Comparison of ENCODE assay signal across 12 mouse cellular contexts in genomic region chr17:32877471-32878171, GRCm38 (mm10). TPM values are rescaled to one million over a fixed set of nuclear protein-coding genes. Genes with fewer than 3 reads are reported as not detected.
A peak's percentile ranks its signal among the peaks of the same experiment; 100 is the strongest.
DNase-seq lines count a peak whose midpoint lies in the region; ATAC-seq and TF ChIP-seq lines count a peak whose summit lies in the region.
"Had no signal": no experiment of that assay in that cellular context is flagged by ENCODE, and none has a peak within 500 bp of the region (broad histone marks: within the 10 kb centered on the region; RNA-seq: fewer than 3 reads in every experiment).

No protein-coding gene starts in this region.

- DNase-seq in cerebellum, postnatal 10 days = peak; percentile 9 to 10
- no peak for DNase-seq in cerebellum, adult 2 months
- peak; percentile 3 for DNase-seq in kidney, postnatal 0 days (ENCODE audit: low spot score)
- DNase-seq in kidney, adult 2 months = no peak
- DNase-seq in hindlimb bud, embryonic 11.5 days (ENCODE audit: extremely low spot score, low read depth, low spot score) = peak; percentile 20
- DNase-seq in mesoderm, embryonic 11.5 days (ENCODE audit: low read depth, low spot score) = peak; percentile 22
- no peak for DNase-seq in B cell, adult 2 months
- DNase-seq: gastrocnemius, postnatal 10 days; kidney, adult 11 months had no signal

- H3K27me3 ChIP-seq in cerebellum, adult 2 months (ENCODE audit: control insufficient read depth, insufficient read depth, low read length) = no peaks in the 10 kb centered on the region
- H3K27me3 ChIP-seq in kidney, postnatal 0 days (ENCODE audit: insufficient read depth, low read length) = no peaks in the 10 kb centered on the region
- no peaks in the 10 kb centered on the region for H3K27me3 ChIP-seq in kidney, adult 2 months (replicated peaks; ENCODE audit: control insufficient read depth, insufficient read depth, low read length)

- H3K9me3 ChIP-seq in kidney, postnatal 0 days (replicated peaks; ENCODE audit: low read length) = no peaks in the 10 kb centered on the region
- H3K9me3 ChIP-seq: midbrain, embryonic 13.5 days had no signal

- H3K36me3 ChIP-seq in kidney, postnatal 0 days (ENCODE audit: insufficient read depth, low read length) = peaks cover 4% of the 10 kb centered on the region; the same call in 1 of the 2 replicates
- H3K36me3 ChIP-seq in kidney, adult 2 months (ENCODE audit: control insufficient read depth, insufficient read depth, low read length) = peaks cover 3% of the 10 kb centered on the region; the same call in 1 of the 2 replicates

- H3K4me2 ChIP-seq in kidney, postnatal 0 days (ENCODE audit: low read length) = peak overlapping the region; percentile 19
- H3K4me2 ChIP-seq: midbrain, embryonic 13.5 days had no signal

- H3K27ac ChIP-seq in cerebellum, adult 2 months (ENCODE audit: insufficient read depth, low read length) = no peak overlapping the region
- H3K27ac ChIP-seq in kidney, postnatal 0 days = no peak overlapping the region
- no peak overlapping the region for H3K27ac ChIP-seq in kidney, adult 2 months (ENCODE audit: insufficient read depth, low read depth, low read length)
- H3K27ac ChIP-seq: midbrain, embryonic 13.5 days had no signal

- 15% methylated on average over 22 of the region's 22 CpGs for WGBS in cerebellum, adult 2 months
- WGBS in kidney, postnatal 0 days = 8% methylated on average over 22 of the region's 22 CpGs
- WGBS in kidney, adult 2 months = 10% methylated on average over 22 of the region's 22 CpGs

- TF ChIP-seq CTCF in cerebellum, adult 2 months (IDR thresholded peaks at IDR 0.05; ENCODE audit: borderline replicate concordance, insufficient read depth, low read depth, low read length) = no peak
- TF ChIP-seq CTCF in kidney, postnatal 0 days (IDR thresholded peaks at IDR 0.05; ENCODE audit: low read depth) = no peak
- no peak for TF ChIP-seq CTCF in kidney, adult 2 months (conservative IDR thresholded peaks at IDR 0.05; ENCODE audit: insufficient read depth, insufficient read length, low read depth, low read length)

- H3K4me1 ChIP-seq in cerebellum, adult 2 months (ENCODE audit: control insufficient read depth, insufficient read depth, low read length) = peaks cover 3% of the 10 kb centered on the region; the same call in 1 of the 2 replicates
- H3K4me1 ChIP-seq in kidney, postnatal 0 days (replicated peaks; ENCODE audit: insufficient read depth, low read length) = no peaks in the 10 kb centered on the region
- H3K4me1 ChIP-seq in kidney, adult 2 months (ENCODE audit: control insufficient read depth, insufficient read depth, low read length) = no peaks in the 10 kb centered on the region
- H3K4me1 ChIP-seq: midbrain, embryonic 13.5 days had no signal

- TF ChIP-seq POLR2A in cerebellum, adult 2 months (IDR thresholded peaks at IDR 0.05; ENCODE audit: borderline replicate concordance, insufficient read depth, low read length) = no peak
- no peak for TF ChIP-seq POLR2A in kidney, adult 2 months (IDR thresholded peaks at IDR 0.05; ENCODE audit: low read depth, low read length)

- no peak overlapping the region for H3K4me3 ChIP-seq in cerebellum, adult 2 months (replicated peaks; ENCODE audit: insufficient read depth, low read depth, low read length)
- H3K4me3 ChIP-seq in kidney, postnatal 0 days (replicated peaks; ENCODE audit: low read depth, low read length) = no peak overlapping the region
- H3K4me3 ChIP-seq in kidney, adult 2 months (ENCODE audit: insufficient read depth, low read depth, low read length) = no peak overlapping the region
- H3K4me3 ChIP-seq: midbrain, embryonic 13.5 days had no signal

- no peak overlapping the region for H3K9ac ChIP-seq in kidney, postnatal 0 days (ENCODE audit: low read depth, low read length)
- H3K9ac ChIP-seq: midbrain, embryonic 13.5 days had no signal

- no peak for ATAC-seq in kidney, postnatal 0 days (replicated peaks; ENCODE audit: low FRiP score, low read depth)
- ATAC-seq in megakaryocyte-erythroid progenitor cell, adult 5-6 weeks (replicated peaks; ENCODE audit: low FRiP score, low TSS enrichment, poor library complexity, severe bottlenecking) = no peak
- ATAC-seq: midbrain, embryonic 13.5 days; Patski had no signal

RNA-seq across cellular contexts. Expression of gene Zfp870, which starts 13.8 kb away (rescaled TPM):
- 6.3 and 6.8 TPM in 2 replicates for polyA plus RNA-seq in cerebellum, adult 2 months (2012; rRNA removed)
- 6.9 and 7.5 TPM in 2 replicates for polyA plus RNA-seq in kidney, postnatal 0 days (2015; fragmentation: Nextera tagmentation; extraction: Ambion mirVana)
- polyA plus RNA-seq in kidney, adult 2 months (2012; rRNA removed) = 1.1 and 1.4 TPM in 2 replicates
- 6.9 and 7.6 TPM in 2 replicates for total RNA-seq in megakaryocyte-erythroid progenitor cell, adult 5-6 weeks (2014; fragmentation: Nextera tagmentation)
- total RNA-seq in megakaryocyte-erythroid progenitor cell, adult 5-6 weeks (2017) = 1.1 and 6.5 TPM in 2 replicates

RNA-seq across cellular contexts. Expression of gene Cyp4f14, which starts 39.5 kb away (rescaled TPM):
- polyA plus RNA-seq in cerebellum, adult 2 months (2012; rRNA removed) = 10.8 and 13.0 TPM in 2 replicates
- not detected in 2 replicates for polyA plus RNA-seq in kidney, postnatal 0 days (2015; fragmentation: Nextera tagmentation; extraction: Ambion mirVana)
- 4.5 and 7.5 TPM in 2 replicates for polyA plus RNA-seq in kidney, adult 2 months (2012; rRNA removed)
- total RNA-seq in megakaryocyte-erythroid progenitor cell, adult 5-6 weeks (2014; fragmentation: Nextera tagmentation) = not detected in 2 replicates
- not detected in 2 replicates for total RNA-seq in megakaryocyte-erythroid progenitor cell, adult 5-6 weeks (2017)
- polyA plus RNA-seq: midbrain, embryonic 13.5 days; Patski had no signal

RNA-seq across cellular contexts. Expression of gene Zfp799, which starts 47.6 kb away (rescaled TPM):
- 13.3 and 15.7 TPM in 2 replicates for polyA plus RNA-seq in cerebellum, adult 2 months (2012; rRNA removed)
- polyA plus RNA-seq in kidney, postnatal 0 days (2015; fragmentation: Nextera tagmentation; extraction: Ambion mirVana) = 9.4 and 9.8 TPM in 2 replicates
- polyA plus RNA-seq in kidney, adult 2 months (2012; rRNA removed) = 3.4 and 3.6 TPM in 2 replicates
- total RNA-seq in megakaryocyte-erythroid progenitor cell, adult 5-6 weeks (2014; fragmentation: Nextera tagmentation) = 3.6 and 4.4 TPM in 2 replicates
- total RNA-seq in megakaryocyte-erythroid progenitor cell, adult 5-6 weeks (2017) = 1.5 and 6.1 TPM in 2 replicates

Comparison
In these comparisons a context has a peak if more than half of its experiments do, and no peak if none do; other contexts are left out.
1. DNase-seq: peak in cerebellum, postnatal 10 days (2 of 2), kidney, postnatal 0 days (single experiment), hindlimb bud, embryonic 11.5 days (single experiment) and mesoderm, embryonic 11.5 days (single experiment); none in cerebellum, adult 2 months (0 of 2), kidney, adult 2 months (single experiment) and B cell, adult 2 months (0 of 2).